Mouse (Mus musculus) forebrain, embryonic 13.5 days (tissue): ENCODE measurements around the gene Dact3. TPM values are rescaled to one million over a fixed set of nuclear protein-coding genes. Genes with fewer than 3 reads are reported as not detected.

Source experiments
- ATAC-seq: fragments of 200-750 bp; cut with Nextera tagmentation; 2 replicates; pipeline ENCODE4 v1.8.0; 2017
- H3K27ac ChIP-seq: fragments of 300-500 bp; sonication (generic); 2 replicates; pipeline ENCODE4 v1.5.1; 2015; ENCODE audit warnings: inconsistent platforms, mild to moderate bottlenecking, moderate library complexity
- H3K27me3 ChIP-seq: fragments of 300-500 bp; sonication (generic); 2 replicates; pipeline ENCODE4 v1.6.1; 2015; ENCODE audit warnings: mild to moderate bottlenecking, inconsistent platforms
- H3K36me3 ChIP-seq: fragments of 300-500 bp; sonication (generic); 2 replicates; pipeline ENCODE4 v1.6.1; 2015; ENCODE audit warnings: mild to moderate bottlenecking, inconsistent platforms; ENCODE audit not compliant: poor library complexity, severe bottlenecking
- H3K4me1 ChIP-seq: fragments of 300-500 bp; sonication (generic); 2 replicates; pipeline ENCODE4 v1.6.1; 2015; ENCODE audit warnings: inconsistent platforms
- H3K4me2 ChIP-seq: fragments of 300-500 bp; sonication (generic); 2 replicates; pipeline ENCODE4 v1.6.1; 2015; ENCODE audit warnings: inconsistent platforms, mild to moderate bottlenecking, moderate library complexity
- H3K4me3 ChIP-seq: fragments of 300-500 bp; sonication (generic); 2 replicates; pipeline ENCODE4 v1.5.1; 2015; ENCODE audit warnings: mild to moderate bottlenecking, inconsistent platforms
- H3K9ac ChIP-seq: fragments of 300-500 bp; sonication (generic); 2 replicates; pipeline ENCODE4 v1.6.1; 2015; ENCODE audit warnings: mild to moderate bottlenecking, inconsistent platforms
- H3K9me3 ChIP-seq: fragments of 300-500 bp; sonication (generic); replicated peaks from 2 replicates; pipeline ENCODE4 v1.6.1; 2016; ENCODE audit warnings: inconsistent platforms
- WGBS: fragments of 180-500 bp; shearing (Covaris S2); methylation state at CpG from one replicate; pipeline ENCODE4 v1.1.7; 2015; 5-methylcytosine and 5-hydroxymethylcytosine counted together
- polyA plus RNA-seq: library from polyadenylated mRNA; unstranded; fragments of >200 nt; fragmentation: Nextera tagmentation; extraction: Ambion mirVana; gene quantifications from 2 replicates; pipeline ENCODE4 v1.2.1, GENCODE M21; 2015

Gene Dact3
- polyA plus RNA-seq, 1 experiment from 2014 or later, result 2.3 TPM

- Histone ChIP-seq H3K9ac (no peak overlapping the region), H3K27me3 (no peaks in the 10 kb centered on the region), H3K36me3 (peaks cover 35% of the 10 kb centered on the region), H3K4me2 (no peak overlapping the region), H3K4me1 (no peaks in the 10 kb centered on the region), H3K4me3 (no peak overlapping the region), H3K9me3 (no peaks in the 10 kb centered on the region), H3K27ac (no peak overlapping the region)
- no peak for ATAC-seq
- 88% methylated on average over 6 of the region's 6 CpGs for WGBS
These were observed 37.2 kb downstream of the Dact3 start for GRCm38 (mm10) chr7:16912360-16912759.

- ATAC-seq, result peak; percentile 68
- H3K36me3 ChIP-seq, result peaks cover 51% of the 10 kb centered on the region
These were observed 38.8 kb downstream of the Dact3 start for GRCm38 (mm10) chr7:16913806-16914452.

GRCm38 (mm10) chr7:16914453-16915343 is 39.6 kb downstream of the Dact3 start:
- peaks cover 59% of the 10 kb centered on the region for H3K36me3 ChIP-seq
- 87% methylated on average over 18 of the region's 18 CpGs for WGBS

More at GRCm38 (mm10) chr7:16913806-16914452, 38.8 kb downstream of the Dact3 start:
- Histone ChIP-seq H3K9ac (no peak overlapping the region), H3K4me2 (no peak overlapping the region), H3K4me3 (no peak overlapping the region), H3K27me3 (no peaks in the 10 kb centered on the region), H3K27ac (no peak overlapping the region), H3K4me1 (peaks cover 9% of the 10 kb centered on the region; the same call in 1 of the 2 replicates), H3K9me3 (no peaks in the 10 kb centered on the region)
- WGBS, result 41% methylated on average over 10 of the region's 10 CpGs

DNA sequence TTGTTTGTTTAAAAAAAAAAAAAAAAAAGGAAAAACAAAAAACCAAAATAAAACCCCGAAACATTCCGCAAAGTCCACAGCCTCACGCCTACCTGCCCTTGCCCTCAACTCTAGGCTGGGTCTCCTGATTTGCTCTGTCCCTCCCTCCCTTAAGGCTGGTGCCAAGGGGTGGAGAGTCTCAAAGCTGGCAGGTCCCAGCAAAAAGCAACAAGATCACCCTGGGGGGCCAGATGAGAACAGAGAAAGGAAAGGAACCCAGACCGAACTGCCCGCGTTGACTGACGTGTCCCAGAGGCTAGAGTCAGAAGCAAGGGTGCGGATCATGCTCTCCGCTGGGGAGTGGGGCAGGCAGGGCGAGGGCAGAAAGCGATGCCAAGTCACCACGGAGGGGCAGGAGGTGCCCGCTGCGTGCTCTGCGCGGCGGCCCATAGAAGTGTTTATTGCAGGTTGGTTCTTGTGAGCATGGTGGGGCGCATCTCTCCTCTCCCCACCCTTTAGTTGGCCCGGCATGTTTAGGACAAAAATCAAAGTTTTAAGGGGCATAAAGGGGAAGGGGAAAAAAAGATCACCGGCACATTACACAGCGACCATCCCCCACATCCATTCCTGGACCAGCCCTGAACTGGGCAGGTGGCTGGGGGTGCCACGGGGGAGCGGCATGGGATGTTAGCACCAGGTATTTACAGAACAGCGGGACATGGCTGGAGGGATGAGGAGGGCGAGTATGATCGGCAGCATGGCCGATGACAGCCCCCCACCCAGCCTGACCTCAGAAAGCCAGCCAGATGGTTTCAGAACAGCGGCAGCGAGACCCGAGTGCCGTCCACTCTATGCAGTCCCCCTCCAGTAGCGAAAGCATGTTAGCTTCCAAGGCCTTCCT is 40.6 kb downstream of the Dact3 start:
- Histone ChIP-seq H3K9ac (no peak overlapping the region), H3K27me3 (no peaks in the 10 kb centered on the region), H3K4me1 (peaks cover 26% of the 10 kb centered on the region), H3K27ac (no peak overlapping the region), H3K4me2 (no peak overlapping the region), H3K4me3 (no peak overlapping the region), H3K36me3 (peaks cover 59% of the 10 kb centered on the region), H3K9me3 (no peaks in the 10 kb centered on the region)
- 92% methylated on average over 32 of the region's 32 CpGs for WGBS
- ATAC-seq, result no peak

More at GRCm38 (mm10) chr7:16914453-16915343, 39.6 kb downstream of the Dact3 start:
- peak; percentile 13; the same call in 1 of the 2 replicates for ATAC-seq
- no peak overlapping the region for H3K27ac ChIP-seq
- no peaks in the 10 kb centered on the region for H3K27me3 ChIP-seq
- H3K4me2 ChIP-seq, result no peak overlapping the region
- no peak overlapping the region for H3K9ac ChIP-seq
- H3K4me3 ChIP-seq, result no peak overlapping the region
- peaks cover 16% of the 10 kb centered on the region for H3K4me1 ChIP-seq
- H3K9me3 ChIP-seq, result no peaks in the 10 kb centered on the region

GRCm38 (mm10) chr7:16916342-16917265 is 41.5 kb downstream of the Dact3 start:
- H3K27me3 ChIP-seq, result no peaks in the 10 kb centered on the region
- H3K36me3 ChIP-seq, result peaks cover 64% of the 10 kb centered on the region
- H3K4me2 ChIP-seq, result no peak overlapping the region
- peaks cover 35% of the 10 kb centered on the region for H3K4me1 ChIP-seq
- H3K4me3 ChIP-seq, result no peak overlapping the region
- H3K9ac ChIP-seq, result no peak overlapping the region
- 87% methylated on average over 30 of the region's 30 CpGs for WGBS
- H3K27ac ChIP-seq, result no peak overlapping the region
- H3K9me3 ChIP-seq, result no peaks in the 10 kb centered on the region
- no peak for ATAC-seq

DNA sequence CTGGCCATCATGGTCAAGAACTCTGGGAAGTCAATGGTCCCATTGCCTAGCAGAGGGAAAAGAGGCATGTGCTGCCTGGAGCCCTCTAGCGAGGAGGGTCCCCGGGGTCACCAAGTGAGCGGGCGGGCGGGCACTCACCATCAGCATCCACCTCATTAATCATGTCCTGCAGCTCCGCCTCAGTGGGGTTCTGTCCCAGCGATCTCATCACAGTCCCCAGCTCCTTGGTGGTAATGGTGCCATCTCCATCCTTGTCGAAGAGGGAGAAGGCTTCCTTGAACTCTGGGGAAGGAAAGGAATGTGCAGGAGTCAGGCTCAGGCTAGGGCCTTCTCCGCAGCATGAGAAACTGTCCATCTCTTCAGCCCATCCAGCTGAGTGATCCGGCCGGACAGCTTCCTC is 42.3 kb downstream of the Dact3 start:
- H3K4me2 ChIP-seq, result no peak overlapping the region
- WGBS, result 88% methylated on average over 11 of the region's 11 CpGs
- H3K27ac ChIP-seq, result no peak overlapping the region
- no peak for ATAC-seq
- no peaks in the 10 kb centered on the region for H3K9me3 ChIP-seq
- H3K4me1 ChIP-seq, result peaks cover 43% of the 10 kb centered on the region
- no peak overlapping the region for H3K9ac ChIP-seq
- peaks cover 64% of the 10 kb centered on the region for H3K36me3 ChIP-seq
- H3K4me3 ChIP-seq, result no peak overlapping the region
- no peaks in the 10 kb centered on the region for H3K27me3 ChIP-seq

GRCm38 (mm10) chr7:16918014-16918413 is 42.9 kb downstream of the Dact3 start:
- ATAC-seq, result no peak
- Histone ChIP-seq H3K4me1 (peaks cover 49% of the 10 kb centered on the region), H3K36me3 (peaks cover 64% of the 10 kb centered on the region), H3K4me3 (no peak overlapping the region), H3K27me3 (no peaks in the 10 kb centered on the region), H3K27ac (no peak overlapping the region), H3K9ac (no peak overlapping the region), H3K4me2 (no peak overlapping the region), H3K9me3 (no peaks in the 10 kb centered on the region)
- 83% methylated on average over 9 of the region's 9 CpGs for WGBS

- H3K9ac ChIP-seq, result 0 out of 2 replicates have a peak overlapping the region, but pooled peaks have one; percentile 21
- 80% methylated on average over 3 of the region's 3 CpGs for WGBS
- H3K27me3 ChIP-seq, result no peaks in the 10 kb centered on the region
- no peak overlapping the region for H3K27ac ChIP-seq
- H3K4me2 ChIP-seq, result no peak overlapping the region
- no peaks in the 10 kb centered on the region for H3K9me3 ChIP-seq
- H3K36me3 ChIP-seq, result peaks cover 64% of the 10 kb centered on the region
- H3K4me1 ChIP-seq, result peaks cover 50% of the 10 kb centered on the region
- no peak for ATAC-seq
- H3K4me3 ChIP-seq, result no peak overlapping the region
These were observed 43.6 kb downstream of the Dact3 start for GRCm38 (mm10) chr7:16918670-16919069.

- 0 out of 2 replicates have a peak overlapping the region, but pooled peaks have one; percentile 3 for H3K4me3 ChIP-seq
- H3K9ac ChIP-seq, result peak overlapping the region; percentile 51; the same call in 1 of the 2 replicates
- WGBS, result 87% methylated on average over 13 of the region's 13 CpGs
- no peaks in the 10 kb centered on the region for H3K27me3 ChIP-seq
- no peak overlapping the region; the same call in 1 of the 2 replicates for H3K27ac ChIP-seq
- no peak for ATAC-seq
- H3K9me3 ChIP-seq, result no peaks in the 10 kb centered on the region
- H3K4me2 ChIP-seq, result peak overlapping the region; percentile 42
- H3K36me3 ChIP-seq, result peaks cover 57% of the 10 kb centered on the region
- H3K4me1 ChIP-seq, result peaks cover 50% of the 10 kb centered on the region
These were observed 44.5 kb downstream of the Dact3 start for GRCm38 (mm10) chr7:16919395-16920149.

GRCm38 (mm10) chr7:16920150-16920579 is 45.0 kb downstream of the Dact3 start:
- no peak overlapping the region; the same call in 1 of the 2 replicates for H3K27ac ChIP-seq
- 81% methylated on average over 7 of the region's 7 CpGs for WGBS
- peak overlapping the region; percentile 51; the same call in 1 of the 2 replicates for H3K9ac ChIP-seq
- no peaks in the 10 kb centered on the region for H3K9me3 ChIP-seq
- peaks cover 52% of the 10 kb centered on the region for H3K4me1 ChIP-seq
- H3K27me3 ChIP-seq, result no peaks in the 10 kb centered on the region
- H3K4me3 ChIP-seq, result 0 out of 2 replicates have a peak overlapping the region, but pooled peaks have one; percentile 3
- peaks cover 51% of the 10 kb centered on the region for H3K36me3 ChIP-seq
- peak overlapping the region; percentile 42 for H3K4me2 ChIP-seq
- no peak for ATAC-seq
